Mouse (Mus musculus): ENCODE results near the gene Slc39a10. TPM values are rescaled to one million over a fixed set of nuclear protein-coding genes. Genes with fewer than 3 reads are reported as not detected.

The Slc39a10 gene
- 2.4 and 2.7 TPM in 2 replicates for polyA plus RNA-seq (2015; fragmentation: Nextera tagmentation; extraction: Ambion mirVana)

DNA sequence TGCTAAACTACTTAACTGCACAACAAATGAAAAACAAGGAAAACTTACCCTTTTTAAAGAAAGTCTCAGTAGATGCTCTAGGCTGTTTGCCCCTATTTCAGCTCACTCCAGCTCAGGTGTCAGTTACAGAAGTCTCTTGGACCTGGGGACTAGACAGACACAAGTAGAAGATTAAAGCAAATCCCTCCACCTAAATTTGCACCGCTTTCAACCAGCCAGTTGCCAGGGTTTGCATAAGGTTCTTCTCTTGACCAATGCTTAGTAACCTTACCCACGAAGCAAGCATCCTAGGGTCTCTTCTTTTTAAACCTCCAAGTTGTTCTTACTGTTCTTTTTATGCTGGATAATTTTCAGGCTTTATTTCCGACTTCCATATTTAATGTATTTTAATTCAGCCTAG is at the start of gene Slc39a10:
Slc39a10 (minus strand) TSS at position 101 of the 400 bp plus-strand sequence.
- Histone ChIP-seq H3K36me3 (ENCODE audit: control insufficient read depth, insufficient read depth) (no peaks in the 10 kb centered on the region), H3K4me3 (ENCODE audit: low read depth, low read length) (no peak within 1 kb of the TSS), H3K27me3 (ENCODE audit: control insufficient read depth, insufficient read depth, low read depth, low read length) (no peaks in the 10 kb centered on the region), H3K9ac (ENCODE audit: low read depth, low read length) (no peak within 1 kb of the TSS), H3K9me3 (replicated peaks; ENCODE audit: control insufficient read depth, low read length) (no peaks in the 10 kb centered on the region), H3K4me1 (ENCODE audit: control insufficient read depth, low read depth, low read length) (no peaks in the 10 kb centered on the region), H3K4me2 (ENCODE audit: low read depth, low read length) (no peak within 1 kb of the TSS), H3K27ac (ENCODE audit: low read length) (no peak within 1 kb of the TSS)
- ATAC-seq (ENCODE audit: low read depth), result no peak
- 47% methylated on average over 3 of the region's 3 CpGs for WGBS (ENCODE audit: insufficient replicate concordance)

DNA sequence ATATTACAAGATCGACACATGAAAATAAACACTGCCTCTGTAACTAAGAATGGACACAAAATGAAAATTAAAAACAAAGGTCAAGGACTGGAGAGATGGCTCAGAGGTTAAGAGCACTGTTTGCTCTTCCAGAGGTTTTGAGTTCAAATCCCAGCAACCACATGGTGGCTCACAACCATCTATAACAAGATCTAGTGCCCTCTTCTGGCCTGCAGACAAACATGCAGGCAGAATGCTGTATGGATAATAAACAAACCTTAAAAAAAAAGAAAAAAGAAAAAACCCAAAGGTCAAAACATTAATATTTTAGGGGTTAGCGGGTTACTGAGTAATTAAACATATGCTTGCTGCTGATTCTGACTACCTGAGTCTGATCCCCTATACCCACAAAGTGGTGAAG is 46.6 kb upstream of the Slc39a10 start:
- Histone ChIP-seq H3K27ac (ENCODE audit: low read length) (no peak overlapping the region), H3K4me1 (ENCODE audit: control insufficient read depth, low read depth, low read length) (no peaks in the 10 kb centered on the region), H3K9ac (ENCODE audit: low read depth, low read length) (no peak overlapping the region), H3K4me3 (ENCODE audit: low read depth, low read length) (no peak overlapping the region), H3K9me3 (replicated peaks; ENCODE audit: control insufficient read depth, low read length) (no peaks in the 10 kb centered on the region), H3K27me3 (ENCODE audit: control insufficient read depth, insufficient read depth, low read depth, low read length) (no peaks in the 10 kb centered on the region), H3K36me3 (ENCODE audit: control insufficient read depth, insufficient read depth) (no peaks in the 10 kb centered on the region), H3K4me2 (ENCODE audit: low read depth, low read length) (no peak overlapping the region)
- WGBS (ENCODE audit: insufficient replicate concordance), result 62% methylated on average over 2 of the region's 2 CpGs
- no peak for ATAC-seq (ENCODE audit: low read depth)

DNA sequence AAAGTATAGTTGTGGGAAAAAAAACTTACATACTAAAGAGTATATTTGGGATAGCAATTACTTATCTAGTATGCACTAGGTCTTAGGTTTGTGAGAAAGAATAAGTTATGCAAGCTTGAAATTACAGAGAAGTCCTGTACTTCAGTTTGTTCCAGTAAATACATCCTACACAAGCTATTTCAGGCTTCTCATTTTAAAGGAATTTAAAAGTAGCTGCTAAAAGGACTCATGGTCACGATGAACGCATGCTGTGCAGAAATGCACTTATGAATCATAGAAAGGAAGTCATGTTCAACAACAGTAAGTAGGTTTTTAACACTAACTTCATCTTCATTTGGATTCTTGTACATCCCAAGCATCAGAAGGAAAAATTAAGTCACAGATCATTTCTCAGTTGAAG is 45.0 kb upstream of the Slc39a10 start:
- no peaks in the 10 kb centered on the region for H3K4me1 ChIP-seq (ENCODE audit: control insufficient read depth, low read depth, low read length)
- 65% methylated on average over 2 of the region's 2 CpGs for WGBS (ENCODE audit: insufficient replicate concordance)
- H3K27me3 ChIP-seq (ENCODE audit: control insufficient read depth, insufficient read depth, low read depth, low read length), result no peaks in the 10 kb centered on the region
- ATAC-seq (ENCODE audit: low read depth), result no peak
- no peak overlapping the region for H3K27ac ChIP-seq (ENCODE audit: low read length)
- no peaks in the 10 kb centered on the region for H3K9me3 ChIP-seq (replicated peaks; ENCODE audit: control insufficient read depth, low read length)
- H3K36me3 ChIP-seq (ENCODE audit: control insufficient read depth, insufficient read depth), result no peaks in the 10 kb centered on the region
- H3K4me2 ChIP-seq (ENCODE audit: low read depth, low read length), result no peak overlapping the region
- H3K9ac ChIP-seq (ENCODE audit: low read depth, low read length), result no peak overlapping the region
- H3K4me3 ChIP-seq (ENCODE audit: low read depth, low read length), result no peak overlapping the region

GRCm38 (mm10) chr1:46927104-46927503 is 34.5 kb upstream of the Slc39a10 start:
- no peak for ATAC-seq (ENCODE audit: low read depth)
- Histone ChIP-seq H3K4me3 (ENCODE audit: low read depth, low read length) (no peak overlapping the region), H3K36me3 (ENCODE audit: control insufficient read depth, insufficient read depth) (no peaks in the 10 kb centered on the region), H3K27me3 (ENCODE audit: control insufficient read depth, insufficient read depth, low read depth, low read length) (no peaks in the 10 kb centered on the region), H3K4me1 (ENCODE audit: control insufficient read depth, low read depth, low read length) (no peaks in the 10 kb centered on the region), H3K27ac (ENCODE audit: low read length) (no peak overlapping the region), H3K9me3 (replicated peaks; ENCODE audit: control insufficient read depth, low read length) (no peaks in the 10 kb centered on the region), H3K9ac (ENCODE audit: low read depth, low read length) (no peak overlapping the region), H3K4me2 (ENCODE audit: low read depth, low read length) (no peak overlapping the region)

GRCm38 (mm10) chr1:46926239-46926638 is 33.6 kb upstream of the Slc39a10 start:
- no peaks in the 10 kb centered on the region for H3K9me3 ChIP-seq (replicated peaks; ENCODE audit: control insufficient read depth, low read length)
- ATAC-seq (ENCODE audit: low read depth), result no peak
- no peak overlapping the region for H3K4me3 ChIP-seq (ENCODE audit: low read depth, low read length)
- no peaks in the 10 kb centered on the region for H3K4me1 ChIP-seq (ENCODE audit: control insufficient read depth, low read depth, low read length)
- no peak overlapping the region for H3K27ac ChIP-seq (ENCODE audit: low read length)
- H3K9ac ChIP-seq (ENCODE audit: low read depth, low read length), result no peak overlapping the region
- H3K36me3 ChIP-seq (ENCODE audit: control insufficient read depth, insufficient read depth), result no peaks in the 10 kb centered on the region
- no peaks in the 10 kb centered on the region for H3K27me3 ChIP-seq (ENCODE audit: control insufficient read depth, insufficient read depth, low read depth, low read length)
- WGBS (ENCODE audit: insufficient replicate concordance), result 21% methylated on average over 3 of the region's 3 CpGs
- no peak overlapping the region for H3K4me2 ChIP-seq (ENCODE audit: low read depth, low read length)

GRCm38 (mm10) chr1:46924992-46925391 is 32.3 kb upstream of the Slc39a10 start:
- Histone ChIP-seq H3K27ac (ENCODE audit: low read length) (no peak overlapping the region), H3K27me3 (ENCODE audit: control insufficient read depth, insufficient read depth, low read depth, low read length) (no peaks in the 10 kb centered on the region), H3K9ac (ENCODE audit: low read depth, low read length) (no peak overlapping the region), H3K4me2 (ENCODE audit: low read depth, low read length) (no peak overlapping the region), H3K9me3 (replicated peaks; ENCODE audit: control insufficient read depth, low read length) (no peaks in the 10 kb centered on the region), H3K4me1 (ENCODE audit: control insufficient read depth, low read depth, low read length) (no peaks in the 10 kb centered on the region), H3K36me3 (ENCODE audit: control insufficient read depth, insufficient read depth) (no peaks in the 10 kb centered on the region), H3K4me3 (ENCODE audit: low read depth, low read length) (no peak overlapping the region)
- no peak for ATAC-seq (ENCODE audit: low read depth)

- no peaks in the 10 kb centered on the region for H3K4me1 ChIP-seq (ENCODE audit: control insufficient read depth, low read depth, low read length)
- H3K4me3 ChIP-seq (ENCODE audit: low read depth, low read length), result no peak overlapping the region
- H3K27me3 ChIP-seq (ENCODE audit: control insufficient read depth, insufficient read depth, low read depth, low read length), result no peaks in the 10 kb centered on the region
- no peak overlapping the region for H3K9ac ChIP-seq (ENCODE audit: low read depth, low read length)
- ATAC-seq (ENCODE audit: low read depth), result no peak
- WGBS (ENCODE audit: insufficient replicate concordance), result 64% methylated on average over 7 of the region's 7 CpGs
- no peaks in the 10 kb centered on the region for H3K36me3 ChIP-seq (ENCODE audit: control insufficient read depth, insufficient read depth)
- no peak overlapping the region for H3K4me2 ChIP-seq (ENCODE audit: low read depth, low read length)
- no peaks in the 10 kb centered on the region for H3K9me3 ChIP-seq (replicated peaks; ENCODE audit: control insufficient read depth, low read length)
- H3K27ac ChIP-seq (ENCODE audit: low read length), result no peak overlapping the region
These were observed 30.3 kb upstream of the Slc39a10 start for GRCm38 (mm10) chr1:46922904-46923303.

DNA sequence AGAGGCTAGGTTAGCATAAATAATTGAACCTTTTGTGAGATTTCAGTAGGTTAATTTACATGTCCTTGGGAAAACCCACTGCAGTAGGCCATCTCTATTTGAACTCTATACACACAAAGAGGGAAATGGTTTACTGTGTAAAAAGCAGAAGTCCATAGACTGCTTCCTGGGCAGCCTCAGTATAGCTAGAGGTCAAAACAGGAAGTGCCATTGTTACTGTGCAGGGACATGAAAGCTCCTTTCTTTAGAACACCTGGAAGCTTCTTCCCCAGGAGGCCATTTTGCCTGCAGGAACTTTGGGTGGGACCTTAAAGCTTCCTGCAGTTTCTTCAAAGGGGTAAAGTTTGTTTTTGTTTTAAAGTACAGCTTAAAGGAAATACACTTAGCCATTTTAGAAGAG is 29.0 kb upstream of the Slc39a10 start:
- no peak for ATAC-seq (ENCODE audit: low read depth)
- Histone ChIP-seq H3K36me3 (ENCODE audit: control insufficient read depth, insufficient read depth) (no peaks in the 10 kb centered on the region), H3K4me2 (ENCODE audit: low read depth, low read length) (no peak overlapping the region), H3K4me1 (ENCODE audit: control insufficient read depth, low read depth, low read length) (no peaks in the 10 kb centered on the region), H3K27ac (ENCODE audit: low read length) (no peak overlapping the region), H3K4me3 (ENCODE audit: low read depth, low read length) (no peak overlapping the region), H3K9me3 (replicated peaks; ENCODE audit: control insufficient read depth, low read length) (no peaks in the 10 kb centered on the region), H3K27me3 (ENCODE audit: control insufficient read depth, insufficient read depth, low read depth, low read length) (no peaks in the 10 kb centered on the region), H3K9ac (ENCODE audit: low read depth, low read length) (no peak overlapping the region)

DNA sequence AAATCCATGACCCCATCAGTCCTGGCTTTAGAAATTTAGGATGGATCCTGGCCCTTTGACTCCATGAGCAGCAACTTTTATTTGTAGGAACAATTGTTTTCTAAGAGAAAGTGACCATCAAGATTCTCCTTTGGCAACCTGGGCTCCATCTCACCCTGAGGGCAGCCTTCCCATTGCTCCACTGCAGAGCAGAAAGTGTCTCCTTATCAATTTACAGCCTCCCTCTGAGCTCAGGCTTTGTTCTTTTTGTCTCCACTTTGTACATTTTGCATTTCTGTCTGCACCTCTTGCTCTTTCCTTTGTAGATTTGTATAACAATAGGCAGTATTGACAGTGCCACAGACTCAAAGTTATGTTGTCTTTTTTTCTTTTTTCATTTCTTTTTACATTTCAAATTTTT is 23.6 kb upstream of the Slc39a10 start:
- ATAC-seq (ENCODE audit: low read depth), result no peak
- 0 out of 2 replicates have a peak, but pooled peaks cover 3% of the 10 kb centered on the region for H3K9me3 ChIP-seq (replicated peaks; ENCODE audit: control insufficient read depth, low read length)
- no peak overlapping the region for H3K4me3 ChIP-seq (ENCODE audit: low read depth, low read length)
- no peaks in the 10 kb centered on the region for H3K4me1 ChIP-seq (ENCODE audit: control insufficient read depth, low read depth, low read length)
- H3K36me3 ChIP-seq (ENCODE audit: control insufficient read depth, insufficient read depth), result no peaks in the 10 kb centered on the region
- H3K27me3 ChIP-seq (ENCODE audit: control insufficient read depth, insufficient read depth, low read depth, low read length), result no peaks in the 10 kb centered on the region
- no peak overlapping the region for H3K27ac ChIP-seq (ENCODE audit: low read length)
- H3K4me2 ChIP-seq (ENCODE audit: low read depth, low read length), result no peak overlapping the region
- no peak overlapping the region for H3K9ac ChIP-seq (ENCODE audit: low read depth, low read length)

DNA sequence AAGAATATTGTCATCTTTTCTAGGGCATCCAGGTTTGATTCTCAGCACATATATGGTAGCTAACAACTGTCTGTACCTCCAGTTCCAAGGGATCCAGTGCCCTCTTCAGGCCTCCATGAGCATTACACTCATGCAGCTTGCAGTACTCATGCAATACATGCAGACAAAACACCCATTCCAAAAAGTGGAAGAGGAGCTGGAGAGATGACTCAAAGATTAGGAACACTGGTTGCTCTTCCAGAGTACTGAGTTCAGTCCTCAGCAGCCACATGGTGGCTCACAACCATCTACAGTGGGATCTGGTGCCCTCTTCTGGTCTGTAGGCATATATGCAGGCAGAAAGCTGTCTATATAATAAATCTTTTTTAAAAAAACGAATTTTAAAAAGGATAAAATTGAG is 21.7 kb upstream of the Slc39a10 start:
- Histone ChIP-seq H3K4me1 (ENCODE audit: control insufficient read depth, low read depth, low read length) (no peaks in the 10 kb centered on the region), H3K4me2 (ENCODE audit: low read depth, low read length) (no peak overlapping the region), H3K27ac (ENCODE audit: low read length) (no peak overlapping the region), H3K9ac (ENCODE audit: low read depth, low read length) (no peak overlapping the region), H3K9me3 (replicated peaks; ENCODE audit: control insufficient read depth, low read length) (0 out of 2 replicates have a peak, but pooled peaks cover 3% of the 10 kb centered on the region), H3K36me3 (ENCODE audit: control insufficient read depth, insufficient read depth) (no peaks in the 10 kb centered on the region), H3K27me3 (ENCODE audit: control insufficient read depth, insufficient read depth, low read depth, low read length) (no peaks in the 10 kb centered on the region), H3K4me3 (ENCODE audit: low read depth, low read length) (no peak overlapping the region)
- WGBS (ENCODE audit: insufficient replicate concordance), result 21% methylated on average over 1 of the region's 1 CpGs
- ATAC-seq (ENCODE audit: low read depth), result no peak

All from liver, embryonic 16.5 days (tissue).